Mouse (Mus musculus): Measurements from ENCODE around the gene Amy2a3.
"Not testable (repeated sequence)": the region's sequence is repeated elsewhere in the genome, so short reads cannot be mapped to it uniquely, and the experiment has no call there.

Amy2a3 gene

DNA sequence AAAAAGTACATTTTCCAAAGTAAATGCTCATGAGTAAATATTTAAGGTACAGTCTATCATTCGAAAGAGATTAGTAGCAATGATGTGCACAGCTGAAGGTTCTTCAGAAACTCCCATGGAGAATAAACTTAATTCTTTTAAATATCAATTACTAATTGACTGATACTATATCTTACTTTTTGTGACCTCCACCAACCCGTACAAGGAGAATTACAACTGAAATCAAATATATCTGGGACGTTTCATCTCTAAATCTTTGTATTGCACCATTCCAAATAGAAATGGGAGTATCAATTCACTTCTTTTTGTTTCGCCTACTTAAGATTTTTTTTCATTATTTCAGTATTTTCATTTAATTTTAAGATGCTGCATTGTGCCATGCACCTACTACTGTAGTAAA, at the start of gene Amy2a3:
Gene Amy2a3 (minus strand): TSS at position 101 of the 400 bp plus-strand sequence.
- DNase-seq (ENCODE audit: low read depth), result not testable (repeated sequence)

DNA sequence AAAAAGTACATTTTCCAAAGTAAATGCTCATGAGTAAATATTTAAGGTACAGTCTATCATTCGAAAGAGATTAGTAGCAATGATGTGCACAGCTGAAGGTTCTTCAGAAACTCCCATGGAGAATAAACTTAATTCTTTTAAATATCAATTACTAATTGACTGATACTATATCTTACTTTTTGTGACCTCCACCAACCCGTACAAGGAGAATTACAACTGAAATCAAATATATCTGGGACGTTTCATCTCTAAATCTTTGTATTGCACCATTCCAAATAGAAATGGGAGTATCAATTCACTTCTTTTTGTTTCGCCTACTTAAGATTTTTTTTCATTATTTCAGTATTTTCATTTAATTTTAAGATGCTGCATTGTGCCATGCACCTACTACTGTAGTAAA, 32.7 kb upstream of the Amy2a3 start, which contains the start of gene Amy2a2:
Gene Amy2a2 (minus strand): TSS at position 101 of the 400 bp plus-strand sequence.
- not testable (repeated sequence) for DNase-seq (ENCODE audit: low read depth)

DNA sequence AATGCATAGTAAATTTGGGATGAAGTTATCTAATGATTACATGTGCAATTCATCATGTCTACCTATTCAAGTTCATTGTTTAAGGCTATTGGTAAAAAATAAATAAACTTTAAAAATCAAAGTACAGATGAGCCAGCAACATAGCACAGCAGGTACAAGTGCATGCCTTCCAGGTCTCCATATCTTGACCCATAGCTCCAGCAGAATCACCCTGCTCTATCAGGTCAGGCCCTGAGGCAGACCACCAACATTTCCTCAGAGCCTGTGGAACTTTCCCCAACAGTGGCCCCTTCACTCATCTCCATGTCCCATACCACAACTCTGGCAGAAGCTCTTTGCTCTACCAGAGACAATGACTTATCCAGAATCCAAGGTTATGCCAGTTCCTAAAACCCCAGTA, 21.6 kb upstream of the Amy2a3 start:
- DNase-seq (ENCODE audit: low read depth), result not testable (repeated sequence)

DNA sequence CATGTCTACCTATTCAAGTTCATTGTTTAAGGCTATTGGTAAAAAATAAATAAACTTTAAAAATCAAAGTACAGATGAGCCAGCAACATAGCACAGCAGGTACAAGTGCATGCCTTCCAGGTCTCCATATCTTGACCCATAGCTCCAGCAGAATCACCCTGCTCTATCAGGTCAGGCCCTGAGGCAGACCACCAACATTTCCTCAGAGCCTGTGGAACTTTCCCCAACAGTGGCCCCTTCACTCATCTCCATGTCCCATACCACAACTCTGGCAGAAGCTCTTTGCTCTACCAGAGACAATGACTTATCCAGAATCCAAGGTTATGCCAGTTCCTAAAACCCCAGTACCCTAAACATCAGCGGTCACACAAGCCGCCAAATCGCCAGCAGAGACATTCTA, 10.9 kb downstream of the Amy2a3 start:
- DNase-seq (ENCODE audit: low read depth), result not testable (repeated sequence)

GRCm38 (mm10) chr3:113291349-113291748, 32.5 kb downstream of the Amy2a3 start, which contains the start of gene Amy2a4:
Amy2a4 (minus strand) TSS chr3:113291449.
- DNase-seq (ENCODE audit: low read depth), result not testable (repeated sequence)

DNA sequence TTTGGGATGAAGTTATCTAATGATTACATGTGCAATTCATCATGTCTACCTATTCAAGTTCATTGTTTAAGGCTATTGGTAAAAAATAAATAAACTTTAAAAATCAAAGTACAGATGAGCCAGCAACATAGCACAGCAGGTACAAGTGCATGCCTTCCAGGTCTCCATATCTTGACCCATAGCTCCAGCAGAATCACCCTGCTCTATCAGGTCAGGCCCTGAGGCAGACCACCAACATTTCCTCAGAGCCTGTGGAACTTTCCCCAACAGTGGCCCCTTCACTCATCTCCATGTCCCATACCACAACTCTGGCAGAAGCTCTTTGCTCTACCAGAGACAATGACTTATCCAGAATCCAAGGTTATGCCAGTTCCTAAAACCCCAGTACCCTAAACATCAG, 43.6 kb downstream of the Amy2a3 start:
- not testable (repeated sequence) for DNase-seq (ENCODE audit: low read depth)

GRCm38 (mm10) chr3:113279586-113279985, 44.3 kb downstream of the Amy2a3 start:
- DNase-seq (ENCODE audit: low read depth), result not testable (repeated sequence)
